Mouse (Mus musculus) C2C12 (cell line): ENCODE data around the gene Olfr986.

Experiments
- CEBPB ChIP-seq: IDR thresholded peaks from one replicate; pipeline ENCODE4 v1.6.1; 2011; ENCODE audit warnings: low read depth, mild to moderate bottlenecking, control low read depth, moderate library complexity
- CTCF ChIP-seq: IDR thresholded peaks from one replicate; pipeline ENCODE4 v1.5.1; 2011; ENCODE audit not compliant: control insufficient read depth, insufficient read depth, insufficient read length
- MAX ChIP-seq: IDR thresholded peaks from one replicate; pipeline ENCODE4 v1.6.1; 2011; ENCODE audit warnings: mild to moderate bottlenecking, control low read depth
- MYOD1 ChIP-seq: IDR thresholded peaks from one replicate; pipeline ENCODE4 v1.6.1; 2011; ENCODE audit warnings: low read depth; ENCODE audit not compliant: control insufficient read depth, insufficient read length
- MYOG ChIP-seq: IDR thresholded peaks from one replicate; pipeline ENCODE4 v1.6.1; 2011; ENCODE audit not compliant: control insufficient read depth, insufficient read length; ENCODE audit errors: extremely low read depth
- USF1 ChIP-seq: IDR thresholded peaks from one replicate; pipeline ENCODE4 v1.6.1; 2011; ENCODE audit warnings: low read depth, mild to moderate bottlenecking, control low read depth, moderate library complexity

- no peak for TF ChIP-seq CEBPB
- TF ChIP-seq CTCF: peak; percentile 42
- TF ChIP-seq MAX: no peak
- TF ChIP-seq USF1: no peak
- TF ChIP-seq MYOG: no peak
- TF ChIP-seq MYOD1: peak; percentile 28
Observed at GRCm38 (mm10) chr9:40227874-40228789, 47.4 kb downstream of the Olfr986 start.
